Mouse (Mus musculus): Measurements from ENCODE around the gene Tnip3.

The Tnip3 gene

GRCm38 (mm10) chr6:65525192-65525591 lies at the start of gene Tnip3:
Gene Tnip3 (plus strand): TSS chr6:65525313.
- no peak for DNase-seq (ENCODE audit: low spot score)

GRCm38 (mm10) chr6:65498786-65499185 lies 26.3 kb upstream of the Tnip3 start:
- no peak for DNase-seq (ENCODE audit: low spot score)

- DNase-seq (ENCODE audit: low spot score): no peak
Observed at GRCm38 (mm10) chr6:65510051-65510669, 15.0 kb upstream of the Tnip3 start.

- DNase-seq (ENCODE audit: low spot score): no peak
Observed at GRCm38 (mm10) chr6:65513813-65514212, 11.3 kb upstream of the Tnip3 start.

GRCm38 (mm10) chr6:65516759-65517158 lies 8.4 kb upstream of the Tnip3 start:
- DNase-seq (ENCODE audit: low spot score): no peak

GRCm38 (mm10) chr6:65520821-65521220 lies 4.3 kb upstream of the Tnip3 start:
- DNase-seq (ENCODE audit: low spot score): no peak

- DNase-seq (ENCODE audit: low spot score): no peak
Observed at GRCm38 (mm10) chr6:65527892-65528291, 2.8 kb downstream of the Tnip3 start.

GRCm38 (mm10) chr6:65531232-65531848 lies 6.2 kb downstream of the Tnip3 start:
- DNase-seq (ENCODE audit: low spot score): no peak

- no peak for DNase-seq (ENCODE audit: low spot score)
Observed at GRCm38 (mm10) chr6:65533687-65534086, 8.6 kb downstream of the Tnip3 start.

GRCm38 (mm10) chr6:65537327-65537884 lies 12.3 kb downstream of the Tnip3 start:
- DNase-seq (ENCODE audit: low spot score): no peak

GRCm38 (mm10) chr6:65538022-65538652 lies 13.0 kb downstream of the Tnip3 start:
- no peak for DNase-seq (ENCODE audit: low spot score)

GRCm38 (mm10) chr6:65538921-65539320 lies 13.8 kb downstream of the Tnip3 start:
- DNase-seq (ENCODE audit: low spot score): no peak

- DNase-seq (ENCODE audit: low spot score): no peak
Observed at GRCm38 (mm10) chr6:65540138-65540537, 15.0 kb downstream of the Tnip3 start.

- no peak for DNase-seq (ENCODE audit: low spot score)
Observed at GRCm38 (mm10) chr6:65541094-65541493, 16.0 kb downstream of the Tnip3 start.

- DNase-seq (ENCODE audit: low spot score): no peak
Observed at GRCm38 (mm10) chr6:65542391-65542790, 17.3 kb downstream of the Tnip3 start.

GRCm38 (mm10) chr6:65542913-65543312 lies 17.8 kb downstream of the Tnip3 start:
- DNase-seq (ENCODE audit: low spot score): no peak

- no peak for DNase-seq (ENCODE audit: low spot score)
Observed at GRCm38 (mm10) chr6:65563887-65564656, 39.0 kb downstream of the Tnip3 start.

- DNase-seq (ENCODE audit: low spot score): no peak
Observed at GRCm38 (mm10) chr6:65564657-65565039, 39.5 kb downstream of the Tnip3 start.

- DNase-seq (ENCODE audit: low spot score): no peak
Observed at GRCm38 (mm10) chr6:65569741-65570140, 44.6 kb downstream of the Tnip3 start.

GRCm38 (mm10) chr6:65578151-65578973 lies 53.2 kb downstream of the Tnip3 start:
- no peak for DNase-seq (ENCODE audit: low spot score)

GRCm38 (mm10) chr6:65583029-65583428 lies 57.9 kb downstream of the Tnip3 start:
- DNase-seq (ENCODE audit: low spot score): no peak
